Mouse (Mus musculus): ENCODE results near the gene Nprl3. TPM values are rescaled to one million over a fixed set of nuclear protein-coding genes. Genes with fewer than 3 reads are reported as not detected.

Gene Nprl3
- total RNA-seq, 1 experiment from 2014 or later, result 20.3 TPM

DNA sequence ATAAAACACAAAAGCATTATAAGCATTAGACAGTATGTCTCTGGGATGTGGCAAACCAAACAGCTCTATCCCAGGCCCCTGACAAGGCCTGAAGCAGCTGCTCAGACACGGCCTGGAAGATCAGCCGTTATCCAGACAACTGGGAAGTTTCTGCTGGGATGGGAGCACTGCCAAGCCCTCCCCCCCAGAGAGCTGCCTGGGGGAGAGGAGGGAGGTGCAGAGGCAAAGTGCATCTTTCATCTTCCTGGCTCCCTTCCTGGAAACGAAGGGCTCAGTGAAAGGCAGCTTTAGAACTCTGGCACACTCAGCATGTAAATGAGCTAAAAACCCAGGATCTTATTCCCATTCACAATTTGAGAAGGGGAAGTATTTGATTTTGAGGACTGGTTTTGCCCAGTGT, 31.9 kb downstream of the Nprl3 start:
- ATAC-seq (replicated peaks in 1 of 2; ENCODE audit: insufficient read depth in 1 of 2, low FRiP score in 2 of 2, low TSS enrichment in 1 of 2, low read depth in 1 of 2, poor library complexity in 2 of 2, severe bottlenecking in 2 of 2), result no peak

DNA sequence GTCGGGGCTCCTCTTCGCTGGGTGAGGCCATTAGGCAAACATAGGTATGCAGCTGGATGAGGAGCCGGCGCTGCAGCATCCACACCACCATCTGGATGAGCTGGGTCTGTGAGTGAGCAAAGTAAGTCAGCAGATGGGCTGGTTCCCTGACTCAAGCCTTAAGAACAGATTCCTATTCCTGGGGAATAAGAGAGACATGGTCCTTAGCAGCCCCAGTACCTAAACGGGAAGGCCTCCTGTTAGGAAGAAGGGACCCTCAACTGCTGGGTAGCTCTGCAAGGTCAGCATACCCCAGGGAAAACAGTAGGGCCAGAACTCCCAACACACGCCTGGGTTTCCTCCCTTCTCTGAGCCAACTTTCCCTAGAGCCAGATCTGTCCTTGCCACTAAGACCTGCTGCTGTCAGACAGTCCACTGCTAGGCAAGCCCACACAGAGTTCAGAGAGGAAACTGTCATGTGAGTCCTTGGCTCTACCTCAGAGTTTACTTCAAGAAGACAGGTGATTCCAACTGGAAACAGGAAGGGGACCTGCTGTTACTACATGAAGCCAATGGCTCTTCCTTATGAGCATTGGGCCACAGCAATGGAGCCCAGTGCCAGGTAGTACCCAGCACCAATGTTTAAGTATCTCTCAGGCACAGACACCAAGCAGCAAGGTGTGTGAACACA, 32.6 kb downstream of the Nprl3 start:
- ATAC-seq (replicated peaks in 1 of 2; ENCODE audit: insufficient read depth in 1 of 2, low FRiP score in 2 of 2, low TSS enrichment in 1 of 2, low read depth in 1 of 2, poor library complexity in 2 of 2, severe bottlenecking in 2 of 2), result no peak

DNA sequence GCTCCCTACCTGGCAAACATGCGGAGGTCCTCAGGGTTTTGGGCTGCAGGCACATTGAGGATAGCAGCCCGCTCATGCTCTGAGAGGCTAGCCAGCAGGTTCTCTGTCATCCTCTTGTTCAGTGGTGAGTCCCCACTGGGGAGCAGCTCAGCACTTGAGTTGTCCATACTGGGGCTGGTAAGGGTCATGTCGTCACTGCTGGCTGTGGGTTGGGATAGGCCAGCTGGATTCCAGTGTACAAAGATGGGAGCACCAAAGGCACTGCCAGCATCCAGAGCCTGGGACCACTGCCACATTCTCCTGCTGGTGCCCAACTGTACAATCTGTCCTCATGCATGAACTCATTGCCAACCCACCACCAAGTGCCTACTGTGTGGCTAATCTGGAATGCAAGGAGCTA, 33.6 kb downstream of the Nprl3 start:
- no peak for ATAC-seq (replicated peaks in 1 of 2; ENCODE audit: insufficient read depth in 1 of 2, low FRiP score in 2 of 2, low TSS enrichment in 1 of 2, low read depth in 1 of 2, poor library complexity in 2 of 2, severe bottlenecking in 2 of 2)

DNA sequence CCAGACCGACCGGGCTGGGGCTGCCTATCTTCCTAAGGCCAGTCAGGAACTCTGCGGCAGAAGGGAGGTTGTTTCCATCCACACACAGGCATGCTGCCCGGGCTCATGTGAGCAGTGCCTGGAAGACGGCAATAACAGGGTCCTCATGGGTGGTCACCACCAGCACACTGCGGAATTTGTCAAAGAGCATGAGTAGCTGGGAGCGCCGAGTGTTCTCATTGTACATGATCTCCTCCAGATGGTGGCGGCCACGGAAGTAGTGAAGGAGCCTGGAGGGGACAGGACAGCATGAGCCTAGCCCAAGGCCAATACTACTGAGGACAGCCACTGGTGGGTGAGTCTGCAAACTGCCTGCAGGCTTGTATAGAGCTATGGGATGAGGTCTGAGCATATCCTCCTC, 34.7 kb downstream of the Nprl3 start:
- ATAC-seq (replicated peaks in 1 of 2; ENCODE audit: insufficient read depth in 1 of 2, low FRiP score in 2 of 2, low TSS enrichment in 1 of 2, low read depth in 1 of 2, poor library complexity in 2 of 2, severe bottlenecking in 2 of 2), result no peak

DNA sequence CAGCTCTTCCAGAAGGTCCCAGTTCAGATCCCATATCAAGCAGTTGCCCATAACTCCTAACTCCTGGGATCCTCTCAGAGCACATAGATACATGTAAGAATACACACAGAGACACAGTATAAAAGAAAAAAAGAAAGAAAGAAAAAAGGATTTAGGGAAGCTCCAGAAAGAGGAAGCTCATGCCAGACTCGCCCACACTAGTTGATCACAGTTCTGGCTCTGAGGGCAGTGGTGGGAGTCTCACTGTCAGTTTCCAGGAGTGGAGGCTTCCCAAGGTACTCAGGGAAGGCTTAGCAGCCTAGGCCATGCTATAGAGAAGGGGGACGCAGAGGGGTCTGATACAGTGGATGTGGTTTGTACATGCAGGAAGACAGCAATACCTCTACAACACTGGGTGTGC, 36.4 kb downstream of the Nprl3 start:
- ATAC-seq (replicated peaks in 1 of 2; ENCODE audit: insufficient read depth in 1 of 2, low FRiP score in 2 of 2, low TSS enrichment in 1 of 2, low read depth in 1 of 2, poor library complexity in 2 of 2, severe bottlenecking in 2 of 2), result no peak

DNA sequence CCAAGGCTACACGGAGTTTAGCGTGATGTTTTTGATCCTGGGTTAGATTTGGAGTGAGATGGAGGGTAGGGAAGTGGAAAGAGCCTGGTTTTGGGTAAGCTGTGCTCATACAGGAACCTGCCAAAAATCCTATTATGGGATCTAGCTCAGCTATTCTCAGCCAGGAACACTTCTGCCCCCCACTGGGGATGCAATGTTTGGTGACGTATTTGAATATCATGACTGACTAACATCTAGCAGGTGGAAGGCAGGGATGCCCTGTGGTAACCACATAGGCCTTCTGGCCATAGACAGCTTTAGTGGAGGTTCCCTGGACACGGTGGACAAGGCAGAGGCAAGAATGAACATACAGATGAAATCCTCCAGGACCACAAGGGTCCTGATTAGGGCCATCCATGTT, 37.3 kb downstream of the Nprl3 start:
- no peak for ATAC-seq (replicated peaks in 1 of 2; ENCODE audit: insufficient read depth in 1 of 2, low FRiP score in 2 of 2, low TSS enrichment in 1 of 2, low read depth in 1 of 2, poor library complexity in 2 of 2, severe bottlenecking in 2 of 2)

DNA sequence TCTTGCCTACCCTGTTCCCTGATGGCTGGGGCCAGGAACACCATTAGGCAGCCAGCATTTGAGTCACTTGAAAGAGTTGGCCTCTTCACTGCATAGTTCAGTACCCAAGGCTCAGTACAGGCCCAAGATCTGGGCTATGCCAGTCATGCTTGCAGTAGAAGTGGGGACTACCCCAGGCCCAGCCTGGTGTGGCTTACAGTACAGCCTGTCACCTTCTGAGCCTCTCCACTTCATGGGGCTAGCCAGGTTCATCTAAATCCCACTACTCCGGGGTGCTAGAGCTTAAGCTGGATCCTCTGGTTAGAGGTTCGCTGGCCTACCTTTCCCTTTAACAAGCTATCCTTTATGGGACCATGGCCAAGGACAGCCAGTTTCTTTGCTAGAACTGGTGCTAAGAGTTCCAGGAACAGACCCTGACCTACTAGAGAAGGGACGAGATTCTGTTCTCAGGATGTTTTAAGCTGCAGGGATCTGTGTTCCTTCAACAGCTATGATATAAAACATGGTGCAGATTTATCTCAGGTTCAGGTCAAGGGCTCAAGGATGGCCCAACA, 39.1 kb downstream of the Nprl3 start:
- ATAC-seq (replicated peaks in 1 of 2; ENCODE audit: insufficient read depth in 1 of 2, low FRiP score in 2 of 2, low TSS enrichment in 1 of 2, low read depth in 1 of 2, poor library complexity in 2 of 2, severe bottlenecking in 2 of 2), result no peak

DNA sequence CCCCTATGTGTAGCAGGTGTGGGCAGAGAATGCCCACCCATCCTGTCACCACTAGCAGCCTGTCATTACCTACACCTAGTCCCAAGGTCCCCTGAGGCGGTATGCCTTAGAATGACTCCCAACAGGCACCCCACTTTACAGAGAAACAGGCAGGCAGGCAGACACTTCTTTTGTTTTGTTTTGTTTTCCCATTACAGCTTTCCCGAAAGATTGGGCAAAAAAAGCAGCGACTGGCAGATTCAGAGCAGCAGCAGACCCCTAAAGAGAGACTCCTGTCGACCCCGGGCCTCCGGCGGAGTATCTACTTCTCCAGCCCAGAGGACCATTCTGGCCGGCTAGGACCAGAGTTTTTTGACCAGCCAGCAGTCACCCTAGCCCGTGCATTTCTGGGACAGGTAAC, 40.0 kb downstream of the Nprl3 start:
- ATAC-seq (replicated peaks in 1 of 2; ENCODE audit: insufficient read depth in 1 of 2, low FRiP score in 2 of 2, low TSS enrichment in 1 of 2, low read depth in 1 of 2, poor library complexity in 2 of 2, severe bottlenecking in 2 of 2), result no peak

DNA sequence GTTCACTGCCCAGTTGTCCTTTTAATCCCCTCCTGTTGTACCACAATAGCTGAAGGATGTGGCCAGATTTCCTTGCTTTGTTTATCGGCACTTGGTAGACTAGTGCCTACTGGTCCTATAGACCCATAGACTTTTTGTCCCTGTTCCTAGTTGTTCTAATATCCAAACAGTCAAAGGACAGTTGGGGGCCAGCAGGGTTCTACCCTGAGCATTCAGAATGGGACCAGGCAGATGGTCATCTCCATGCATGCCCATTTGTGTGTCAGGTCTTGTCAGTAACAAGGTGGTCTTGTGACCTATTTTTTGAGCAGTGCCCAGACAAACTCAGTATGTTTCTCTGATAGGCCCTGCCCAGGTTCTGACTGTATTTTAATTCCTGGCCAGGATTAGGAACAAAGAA, 40.5 kb downstream of the Nprl3 start:
- no peak for ATAC-seq (replicated peaks in 1 of 2; ENCODE audit: insufficient read depth in 1 of 2, low FRiP score in 2 of 2, low TSS enrichment in 1 of 2, low read depth in 1 of 2, poor library complexity in 2 of 2, severe bottlenecking in 2 of 2)

DNA sequence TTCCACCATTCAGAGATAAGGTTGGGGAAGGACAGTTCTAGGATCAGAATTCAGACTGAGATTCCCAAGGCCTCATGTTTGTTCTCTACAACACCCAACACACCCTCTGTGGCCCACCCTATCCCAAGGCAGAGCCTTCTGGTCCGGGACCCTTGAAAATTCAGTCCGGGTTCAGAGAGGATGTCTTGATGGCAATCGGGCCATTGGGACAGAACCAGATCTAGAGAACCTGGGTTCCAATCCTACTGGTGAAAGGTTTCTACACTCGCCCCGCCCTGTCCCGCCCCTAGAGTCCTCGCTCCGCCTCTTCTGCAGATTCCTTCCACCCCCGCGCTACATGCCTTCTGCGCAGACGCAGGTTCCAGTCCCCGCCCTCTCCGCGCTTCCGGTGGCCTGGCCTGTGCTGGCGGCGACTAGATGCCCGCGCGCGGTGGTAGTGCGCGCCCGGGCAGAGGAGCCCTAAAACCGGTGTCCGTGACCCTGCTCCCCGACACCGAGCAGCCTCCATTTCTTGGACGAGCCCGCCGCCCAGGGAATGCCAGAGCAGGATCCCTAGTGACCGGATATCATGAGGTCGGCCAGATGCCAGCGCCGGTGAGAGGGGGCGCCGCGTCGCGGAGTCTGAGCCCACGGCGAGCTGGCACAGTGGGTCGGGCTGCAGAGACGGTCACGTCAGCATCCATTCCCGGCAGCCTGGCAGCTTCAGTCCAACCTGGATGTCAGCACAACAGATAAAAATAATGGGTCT, 41.2 kb downstream of the Nprl3 start, which contains the start of gene Mpg:
Gene Mpg, plus strand, starts transcription at position 382 of the 748 bp plus-strand sequence.
- ATAC-seq (replicated peaks in 1 of 2; ENCODE audit: insufficient read depth in 1 of 2, low FRiP score in 2 of 2, low TSS enrichment in 1 of 2, low read depth in 1 of 2, poor library complexity in 2 of 2, severe bottlenecking in 2 of 2), result peak; percentile 68 to 77

DNA sequence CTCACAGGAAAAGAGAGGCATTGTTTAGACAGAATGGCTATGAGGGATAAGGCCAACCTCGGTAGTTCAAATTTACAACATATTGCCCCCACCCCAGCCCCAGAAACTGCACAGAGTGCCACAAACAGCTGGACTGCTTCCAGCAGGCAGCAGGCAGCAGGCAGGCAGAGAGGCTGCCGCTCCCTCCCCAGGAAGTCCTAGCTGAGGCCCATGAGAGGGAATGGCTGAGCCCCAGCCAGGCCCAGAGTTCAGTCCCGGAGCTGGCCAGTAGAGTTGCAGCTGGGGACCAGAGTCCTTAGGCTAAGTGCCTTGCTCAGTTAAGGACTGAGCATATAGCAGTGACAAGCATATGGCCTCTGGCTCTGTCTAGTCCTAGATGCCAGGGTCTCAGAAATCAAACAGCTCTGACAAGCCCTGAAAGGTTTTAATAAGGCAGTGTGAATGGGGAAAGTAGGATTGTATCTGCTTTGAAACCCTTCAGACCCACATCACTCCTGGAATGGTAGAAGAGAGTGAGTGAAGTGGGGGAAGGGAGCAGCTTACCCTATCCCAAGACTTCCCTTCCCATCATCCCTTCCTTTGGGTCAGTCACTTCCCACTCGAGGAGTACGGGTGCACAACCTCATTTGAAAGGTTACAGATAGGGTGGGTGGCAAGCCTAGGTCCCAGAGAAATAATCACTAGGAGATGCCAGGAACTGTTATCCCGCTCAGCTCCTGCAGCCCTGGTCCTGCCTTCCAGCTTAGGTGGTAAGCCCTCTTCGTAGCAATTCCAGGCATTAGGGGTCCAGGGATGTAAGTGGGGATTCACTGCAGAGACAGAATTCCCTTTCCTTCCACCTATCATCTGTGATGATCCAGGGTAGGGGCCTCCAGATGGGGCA, 42.0 kb downstream of the Nprl3 start:
- peak; percentile 30 to 44 for ATAC-seq (replicated peaks in 1 of 2; ENCODE audit: insufficient read depth in 1 of 2, low FRiP score in 2 of 2, low TSS enrichment in 1 of 2, low read depth in 1 of 2, poor library complexity in 2 of 2, severe bottlenecking in 2 of 2)

DNA sequence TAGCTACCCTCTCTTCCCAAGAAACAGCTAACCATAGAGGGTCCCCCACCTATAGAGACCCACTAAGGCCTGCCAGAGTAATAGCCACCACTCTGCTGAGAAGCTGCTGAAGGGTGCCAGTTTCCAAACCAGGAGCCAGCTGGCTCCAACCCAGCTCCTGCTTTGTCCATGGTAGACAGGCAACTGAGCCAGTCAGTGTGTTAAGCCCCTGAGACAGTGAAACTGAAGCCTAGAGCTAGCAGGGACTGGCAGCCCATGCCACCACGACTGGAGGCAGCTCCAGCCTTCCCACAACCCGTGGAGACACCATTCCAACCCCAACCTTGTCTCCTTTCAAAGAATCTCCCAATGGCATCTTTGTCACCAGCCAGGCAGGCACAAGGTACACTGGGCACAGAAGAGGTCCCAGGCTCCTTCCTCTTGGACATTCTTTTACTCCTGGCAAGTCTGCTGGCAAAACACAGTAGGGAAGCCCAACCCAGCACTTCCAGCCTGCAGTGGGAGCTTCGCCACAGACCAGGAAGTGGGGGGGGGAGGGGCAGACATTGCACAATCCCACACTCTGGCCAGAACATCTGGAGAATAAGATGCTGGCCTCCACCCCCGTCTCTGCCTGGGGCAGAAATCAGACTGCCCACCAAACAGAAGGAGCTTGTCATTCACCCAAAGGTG, 42.9 kb downstream of the Nprl3 start:
- peak; percentile 5 to 33; a peak in 3 of 4 replicates for ATAC-seq (replicated peaks in 1 of 2; ENCODE audit: insufficient read depth in 1 of 2, low FRiP score in 2 of 2, low TSS enrichment in 1 of 2, low read depth in 1 of 2, poor library complexity in 2 of 2, severe bottlenecking in 2 of 2)

DNA sequence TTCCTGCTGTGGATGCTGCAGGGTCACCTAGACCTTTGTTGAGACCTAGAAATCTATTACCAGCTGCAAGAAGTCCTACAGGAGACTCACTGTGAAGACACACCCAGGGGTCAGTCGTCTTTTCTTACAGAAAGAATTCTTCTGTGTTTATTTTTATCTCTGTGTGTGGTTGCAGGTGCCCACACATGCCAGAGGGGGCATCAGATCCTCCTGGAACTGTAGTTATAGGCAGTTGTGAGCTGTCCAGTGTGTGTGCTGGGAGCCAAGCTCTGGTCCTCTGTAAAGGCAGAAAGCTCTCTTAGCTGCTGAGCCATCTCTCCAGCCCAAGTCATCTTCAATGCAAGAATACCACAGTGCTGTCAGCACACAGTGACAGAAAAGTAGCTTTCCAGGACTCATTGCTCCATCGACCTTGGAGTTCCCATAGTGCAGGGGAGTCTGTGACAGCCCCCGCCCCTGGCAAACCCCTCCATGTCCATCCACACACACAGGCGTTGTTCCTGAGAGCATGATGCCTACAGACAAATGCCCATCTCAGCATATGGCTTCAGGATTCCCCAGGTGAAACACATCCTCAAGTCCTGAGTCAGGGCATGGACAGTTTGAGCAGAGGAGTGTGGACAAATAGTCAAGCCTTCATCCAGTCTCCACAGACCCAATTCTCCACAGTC, 44.1 kb downstream of the Nprl3 start:
- ATAC-seq (replicated peaks in 1 of 2; ENCODE audit: insufficient read depth in 1 of 2, low FRiP score in 2 of 2, low TSS enrichment in 1 of 2, low read depth in 1 of 2, poor library complexity in 2 of 2, severe bottlenecking in 2 of 2), result no peak

DNA sequence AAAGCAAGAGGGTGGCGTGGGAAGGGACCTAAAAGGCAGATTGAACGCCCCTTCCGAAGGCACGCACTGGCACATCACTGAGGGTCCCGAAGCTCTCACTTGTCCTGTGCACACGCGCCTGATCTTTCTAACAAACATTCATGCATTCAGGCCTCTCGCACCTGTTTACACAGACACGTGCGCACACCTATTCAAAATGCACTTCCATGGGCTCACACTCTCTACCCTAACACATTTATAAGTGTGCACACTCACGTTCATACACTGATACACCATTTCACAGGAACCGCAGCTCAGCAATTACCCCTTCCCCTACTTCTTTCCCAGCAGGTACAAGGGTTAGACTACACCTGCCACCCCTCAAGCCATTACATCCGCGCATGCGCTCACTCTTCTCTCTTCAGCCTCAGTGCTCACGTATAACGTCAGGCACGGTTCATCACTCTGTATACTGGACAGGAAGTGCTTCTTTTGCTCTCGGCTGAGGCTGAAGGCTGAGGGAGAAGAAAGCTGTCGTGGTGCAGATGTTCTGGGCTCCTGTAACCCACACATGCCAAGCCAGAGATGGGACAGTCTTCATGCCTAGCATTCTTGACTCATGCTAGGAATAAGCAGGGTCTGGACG, 44.8 kb downstream of the Nprl3 start:
- no peak for ATAC-seq (replicated peaks in 1 of 2; ENCODE audit: insufficient read depth in 1 of 2, low FRiP score in 2 of 2, low TSS enrichment in 1 of 2, low read depth in 1 of 2, poor library complexity in 2 of 2, severe bottlenecking in 2 of 2)

DNA sequence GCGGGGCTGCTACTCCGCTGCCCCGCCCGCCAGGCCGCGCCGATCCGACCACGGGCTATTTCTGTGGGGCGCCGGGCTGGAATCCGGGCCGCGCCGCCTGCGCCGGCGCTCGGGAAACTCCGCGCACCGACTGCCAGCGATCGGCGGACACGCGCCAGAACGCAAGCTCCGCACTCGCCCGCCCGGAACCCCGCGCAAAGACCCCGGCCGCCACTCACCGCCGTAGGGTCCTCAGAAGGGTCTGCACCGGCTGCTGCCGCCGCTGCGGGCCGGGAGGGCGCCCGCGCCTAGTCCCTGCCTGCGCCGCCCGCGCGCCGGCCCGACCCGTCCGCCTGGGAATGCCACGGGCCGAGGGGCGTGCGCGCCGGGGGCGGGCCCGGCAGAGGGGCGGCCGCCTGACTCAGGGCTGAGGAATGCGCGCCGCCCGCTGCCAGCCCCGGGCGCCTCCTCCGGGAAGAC, 45.5 kb downstream of the Nprl3 start, which contains the start of gene Rhbdf1:
Gene Rhbdf1, minus strand, starts transcription at position 350 of the 459 bp plus-strand sequence.
- ATAC-seq (replicated peaks in 1 of 2; ENCODE audit: insufficient read depth in 1 of 2, low FRiP score in 2 of 2, low TSS enrichment in 1 of 2, low read depth in 1 of 2, poor library complexity in 2 of 2, severe bottlenecking in 2 of 2), result no peak

DNA sequence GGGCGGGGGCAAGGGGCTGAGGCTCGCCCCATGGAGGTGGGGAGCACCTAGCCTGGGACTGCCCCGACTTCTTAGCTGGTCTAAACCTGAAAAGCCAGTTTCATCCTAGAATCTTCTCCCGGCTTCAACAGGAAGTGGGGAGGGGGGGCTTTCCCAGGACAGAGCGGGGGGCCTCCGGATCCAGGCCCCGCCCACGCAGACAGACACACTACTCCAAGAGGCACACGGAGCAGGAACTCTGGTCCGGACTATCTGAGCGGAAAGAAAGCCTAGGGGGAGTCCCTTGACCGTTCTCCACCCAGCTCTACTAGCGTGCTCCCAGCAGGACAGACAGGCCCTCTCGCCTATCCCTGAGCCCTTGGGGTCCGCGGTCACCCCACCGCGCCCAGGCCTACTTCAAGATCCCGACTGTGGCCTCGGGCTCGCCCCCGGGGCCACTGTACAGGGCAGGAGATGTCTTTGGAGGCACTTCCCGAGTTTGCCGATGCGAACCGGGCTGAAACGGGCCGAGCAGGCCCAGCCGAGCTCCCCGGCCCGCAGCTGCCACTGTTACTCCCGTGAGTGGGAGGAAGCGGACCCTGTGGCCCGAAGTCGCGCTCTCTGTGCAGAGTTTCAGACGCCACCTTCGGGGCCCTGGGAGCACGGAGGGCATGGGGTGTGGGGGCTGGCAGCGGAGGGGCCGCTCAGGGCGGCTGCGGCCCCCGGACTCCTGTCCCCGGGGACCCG, 46.1 kb downstream of the Nprl3 start:
- no peak for ATAC-seq (replicated peaks in 1 of 2; ENCODE audit: insufficient read depth in 1 of 2, low FRiP score in 2 of 2, low TSS enrichment in 1 of 2, low read depth in 1 of 2, poor library complexity in 2 of 2, severe bottlenecking in 2 of 2)

Measured in hematopoietic stem cell, adult 5-6 weeks (primary cell).